Mouse (Mus musculus) right cerebral cortex, postnatal 25 days (tissue): ENCODE results near the gene Elmod3.

Source experiments
- DNase-seq: peaks from one replicate; pipeline ENCODE4 v3.0.0; 2022

Elmod3 gene

DNA sequence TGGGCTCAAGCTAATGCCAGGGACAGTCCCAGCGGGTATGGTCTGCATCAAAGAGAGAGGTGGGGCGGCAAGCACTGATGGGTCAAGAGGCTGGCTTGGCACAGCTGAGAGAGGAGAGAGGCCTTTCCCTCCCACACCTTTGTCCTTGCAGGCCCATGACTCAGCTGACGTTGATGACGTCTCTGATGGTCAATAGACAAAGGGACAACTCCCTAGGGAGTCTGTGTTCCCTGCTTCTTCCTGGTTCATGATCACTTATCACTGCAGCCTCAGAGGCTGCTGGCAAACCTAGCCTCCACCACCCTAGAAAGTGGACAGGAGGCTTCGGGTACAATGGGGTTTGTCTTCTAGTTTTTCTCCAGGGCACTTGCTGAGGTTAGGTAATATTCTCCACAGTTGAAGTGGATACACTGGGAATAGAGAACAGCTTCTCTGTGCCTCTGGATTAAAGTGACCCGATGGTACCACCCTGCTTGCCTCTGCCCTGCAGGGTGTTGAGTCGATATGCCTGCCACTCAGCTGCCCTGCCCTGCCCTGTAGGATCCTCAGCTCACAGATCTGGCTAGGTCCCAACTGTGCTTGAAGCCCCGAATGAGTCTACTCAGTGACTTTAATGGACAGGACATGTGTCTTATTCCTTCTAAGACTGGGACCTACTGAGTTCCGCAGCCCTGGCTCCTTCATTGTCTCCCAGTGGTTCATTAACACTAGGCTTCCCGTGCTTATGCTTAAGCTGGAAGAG is 69.6 kb downstream of the Elmod3 start:
- no peak for DNase-seq

DNA sequence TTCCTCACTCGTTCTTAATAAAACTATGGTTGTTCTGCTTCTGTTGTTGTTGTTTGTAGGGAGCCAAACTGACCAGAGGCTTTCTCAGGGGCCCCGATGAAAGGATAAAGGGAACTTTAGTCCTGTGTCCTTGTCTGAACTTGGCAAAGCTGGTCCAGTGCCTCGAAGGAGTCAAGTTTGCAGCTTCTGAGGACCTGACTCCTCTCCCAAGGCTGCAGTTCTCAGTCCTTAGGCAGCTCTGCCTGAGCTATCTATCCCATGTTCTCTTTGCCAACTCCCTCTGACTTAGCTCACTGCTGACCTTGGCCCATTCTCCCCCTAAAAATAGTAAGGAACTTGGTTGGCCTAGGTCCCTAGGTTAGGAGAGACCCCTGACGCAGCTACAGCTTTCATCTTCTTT is 71.1 kb downstream of the Elmod3 start:
- DNase-seq: no peak

GRCm38 (mm10) chr6:72524160-72524559 is 74.1 kb downstream of the Elmod3 start:
- no peak for DNase-seq

DNA sequence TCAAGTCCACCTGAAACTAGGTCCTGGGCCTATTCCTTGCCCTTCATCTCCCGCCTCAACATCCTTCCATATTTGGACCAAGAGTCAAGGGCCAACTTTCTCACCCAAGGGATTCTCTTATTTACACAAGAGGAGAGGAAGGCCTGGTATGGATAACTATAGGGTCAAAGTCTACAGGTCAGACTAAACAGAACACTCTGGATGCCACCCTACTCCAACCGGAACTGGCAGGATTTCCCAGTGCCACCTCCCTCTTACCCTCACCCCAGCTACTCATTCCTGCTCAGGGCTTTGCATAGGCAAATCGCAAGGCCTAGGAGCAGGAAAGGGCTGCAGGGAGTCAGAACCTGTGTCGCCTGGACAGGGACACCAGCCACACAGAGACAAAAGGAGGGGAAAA is 75.0 kb downstream of the Elmod3 start:
- DNase-seq: no peak

GRCm38 (mm10) chr6:72522288-72522687 is 75.9 kb downstream of the Elmod3 start:
- no peak for DNase-seq

- DNase-seq: no peak
These were observed 76.6 kb downstream of the Elmod3 start, which contains the start of gene Sh2d6 for GRCm38 (mm10) chr6:72521607-72522006. Sh2d6 (minus strand) TSS chr6:72521707.

GRCm38 (mm10) chr6:72520904-72521303 is 77.3 kb downstream of the Elmod3 start:
- DNase-seq: no peak

DNA sequence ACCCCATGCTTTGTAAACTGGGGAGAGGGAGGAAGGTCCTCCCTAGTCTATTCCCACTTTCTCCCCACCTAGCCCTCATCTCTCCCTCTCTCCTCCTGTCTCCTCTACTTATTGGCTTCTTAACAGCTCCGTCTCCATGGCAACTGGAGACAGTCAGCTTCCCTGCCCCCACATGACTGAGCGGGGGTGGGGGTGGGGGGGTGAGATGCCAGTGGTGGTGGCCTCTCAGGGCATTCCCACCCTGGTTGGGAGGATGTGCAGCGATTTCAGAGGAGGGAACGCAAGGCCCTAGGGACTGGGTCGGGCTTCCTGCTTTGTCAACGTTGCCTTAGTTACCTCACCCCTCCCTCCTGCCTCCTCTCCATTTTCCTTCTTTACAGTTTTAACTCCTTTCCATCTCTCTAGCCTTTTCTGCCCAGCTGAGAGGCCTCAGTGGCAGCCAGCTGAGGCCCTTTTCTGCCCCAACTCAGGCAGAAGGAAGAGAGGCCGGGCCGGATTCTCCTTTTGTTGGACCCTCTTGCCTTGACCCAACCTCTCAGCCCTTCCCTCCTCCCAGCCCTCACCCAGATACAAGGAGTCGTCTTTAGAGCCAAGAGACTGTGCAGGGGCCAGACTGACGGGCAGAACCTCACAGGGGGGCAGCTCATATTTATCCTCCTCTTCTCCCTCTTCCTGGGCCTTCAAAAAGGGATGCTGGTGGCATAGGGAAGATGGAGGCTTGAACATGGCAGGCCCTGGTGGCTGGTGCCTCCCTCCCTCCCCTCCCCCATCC is 78.1 kb downstream of the Elmod3 start:
- DNase-seq: peak; percentile 45

DNA sequence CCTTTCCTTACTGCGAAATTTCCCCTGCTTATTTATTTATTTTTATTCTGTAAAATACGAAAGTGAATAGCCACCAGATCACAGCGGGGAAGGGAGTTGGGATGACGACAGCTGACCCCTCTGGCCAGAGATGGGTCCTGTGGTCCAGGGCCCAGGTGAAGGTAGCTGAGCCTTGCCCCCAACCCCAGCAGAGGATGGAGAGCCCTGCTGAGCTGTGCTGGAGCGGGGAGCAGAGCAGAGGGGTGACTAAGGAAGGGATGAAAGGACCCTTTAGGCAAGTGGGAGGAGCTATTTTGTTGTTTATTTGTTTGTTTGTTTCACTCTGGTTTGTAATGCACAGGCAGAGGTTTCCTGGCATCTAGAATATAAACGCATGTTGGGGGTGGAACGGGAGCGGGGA is 78.9 kb downstream of the Elmod3 start:
- DNase-seq: no peak

DNA sequence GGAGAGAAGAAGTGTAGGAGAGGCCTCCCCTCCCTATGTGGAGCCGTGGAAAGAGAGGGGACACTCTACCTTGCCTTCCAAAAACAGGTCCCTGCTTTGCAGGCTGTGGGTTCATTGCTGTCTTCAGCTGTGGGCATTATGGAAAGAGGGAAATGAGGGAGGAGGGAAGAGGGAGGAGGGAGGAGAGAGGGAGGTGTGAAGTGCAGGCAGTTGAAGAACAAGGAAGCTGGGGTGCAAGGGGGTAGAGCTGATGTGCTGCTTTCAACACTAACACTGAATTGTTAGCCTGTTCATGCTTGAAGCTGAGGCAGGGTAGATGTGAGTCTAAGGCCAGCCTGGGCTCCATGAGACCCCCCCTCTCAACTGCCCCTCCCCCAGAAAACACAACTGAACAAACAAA is 79.4 kb downstream of the Elmod3 start:
- DNase-seq: no peak
